Mouse (Mus musculus) heart, embryonic 15.5 days (tissue): Measurements from ENCODE around the gene Sec23ip. TPM values are rescaled to one million over a fixed set of nuclear protein-coding genes. Genes with fewer than 3 reads are reported as not detected.

ENCODE experiments used
- ATAC-seq: fragments of 200-750 bp; cut with Nextera tagmentation; replicated peaks from 2 replicates; pipeline ENCODE4 v1.8.0; 2017; ENCODE audit warnings: low read depth, moderate TSS enrichment; ENCODE audit not compliant: insufficient number of reproducible peaks, insufficient read depth, low FRiP score
- H3K27ac ChIP-seq: fragments of 300-500 bp; sonication (generic); 2 replicates; pipeline ENCODE4 v1.5.1; 2015; ENCODE audit warnings: mild to moderate bottlenecking, inconsistent platforms
- H3K27me3 ChIP-seq: fragments of 300-500 bp; sonication (generic); 2 replicates; pipeline ENCODE4 v1.6.1; 2015; ENCODE audit warnings: inconsistent platforms
- H3K36me3 ChIP-seq: fragments of 300-500 bp; sonication (generic); 2 replicates; pipeline ENCODE4 v1.6.1; 2015; ENCODE audit warnings: mild to moderate bottlenecking, inconsistent platforms
- H3K4me1 ChIP-seq: fragments of 300-500 bp; sonication (generic); replicated peaks from 2 replicates; pipeline ENCODE4 v1.6.1; 2015; ENCODE audit warnings: inconsistent platforms
- H3K4me2 ChIP-seq: fragments of 300-500 bp; sonication (generic); 2 replicates; pipeline ENCODE4 v1.6.1; 2015; ENCODE audit warnings: inconsistent platforms, mild to moderate bottlenecking, moderate library complexity
- H3K4me3 ChIP-seq: fragments of 300-500 bp; sonication (generic); 2 replicates; pipeline ENCODE4 v1.5.1; 2015; ENCODE audit warnings: mild to moderate bottlenecking, inconsistent platforms
- H3K9ac ChIP-seq: fragments of 300-500 bp; sonication (generic); 2 replicates; pipeline ENCODE4 v1.6.1; 2015; ENCODE audit warnings: mild to moderate bottlenecking, inconsistent platforms
- H3K9me3 ChIP-seq: fragments of 300-500 bp; sonication (generic); replicated peaks from 2 replicates; pipeline ENCODE4 v1.6.1; 2016; ENCODE audit warnings: inconsistent platforms
- WGBS: fragments of 180-500 bp; shearing (Covaris S2); methylation state at CpG from one replicate; pipeline ENCODE4 v1.1.7; 2015; ENCODE audit warnings: mixed read lengths; 5-methylcytosine and 5-hydroxymethylcytosine counted together
- polyA plus RNA-seq: library from polyadenylated mRNA; unstranded; fragments of >200 nt; fragmentation: Nextera tagmentation; extraction: Ambion mirVana; gene quantifications from 2 replicates; pipeline ENCODE4 v1.2.1, GENCODE M21; 2015

The Sec23ip gene
- polyA plus RNA-seq, 1 experiment from 2014 or later = 25.5 TPM

GRCm38 (mm10) chr7:128739116-128739461, 5.7 kb upstream of the Sec23ip start:
- Histone ChIP-seq H3K9me3 (no peaks in the 10 kb centered on the region), H3K27ac (no peak overlapping the region), H3K36me3 (no peaks in the 10 kb centered on the region), H3K9ac (peak overlapping the region; percentile 99), H3K4me1 (peaks cover 23% of the 10 kb centered on the region), H3K27me3 (no peaks in the 10 kb centered on the region), H3K4me2 (peak overlapping the region; percentile 88), H3K4me3 (peak overlapping the region; percentile 94)
- WGBS = 2% methylated on average over 15 of the region's 15 CpGs
- no peak for ATAC-seq

DNA sequence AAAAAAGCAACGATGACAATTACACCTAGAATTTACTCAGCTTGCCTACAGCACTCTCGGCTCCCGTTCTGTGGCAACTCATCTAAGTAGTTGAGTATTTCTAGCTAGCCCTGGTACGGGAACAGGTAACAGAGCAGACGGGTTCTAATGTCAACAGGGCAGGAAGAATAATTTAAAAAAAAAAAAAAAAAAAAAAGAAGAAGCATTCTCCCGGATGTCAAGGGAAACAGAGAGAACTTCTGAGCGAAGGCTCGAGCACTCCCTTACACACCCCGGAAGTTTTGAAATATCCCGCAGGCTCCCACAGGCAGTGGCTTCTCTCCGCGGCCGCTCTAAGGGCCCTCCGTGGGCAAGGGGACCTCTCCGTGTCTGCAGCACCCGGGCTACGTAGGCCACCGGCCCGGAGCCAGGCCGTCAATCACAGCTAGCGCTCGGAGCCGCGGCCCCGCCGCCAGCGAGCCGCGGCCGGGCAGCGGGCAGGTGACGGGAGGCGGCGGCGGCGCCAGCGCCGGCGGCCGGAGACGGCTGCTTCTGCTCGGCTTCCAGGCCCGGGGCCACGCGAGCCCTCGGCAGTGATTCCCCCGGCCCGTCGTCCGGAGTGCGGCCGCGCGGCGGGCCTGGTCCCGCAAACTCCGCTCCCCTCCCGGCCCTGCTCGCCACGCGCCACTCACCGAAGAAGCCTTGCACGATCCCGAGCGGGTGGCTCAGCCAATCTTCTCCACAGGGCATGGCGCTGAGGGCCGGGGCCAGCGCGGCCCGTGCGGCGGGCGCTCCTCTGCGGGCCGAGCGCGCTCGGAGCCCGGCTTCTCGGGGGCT, 5.1 kb upstream of the Sec23ip start:
- H3K4me2 ChIP-seq = peak overlapping the region; percentile 88
- under 1% methylated on average over 80 of the region's 80 CpGs for WGBS
- ATAC-seq = peak; percentile 60

DNA sequence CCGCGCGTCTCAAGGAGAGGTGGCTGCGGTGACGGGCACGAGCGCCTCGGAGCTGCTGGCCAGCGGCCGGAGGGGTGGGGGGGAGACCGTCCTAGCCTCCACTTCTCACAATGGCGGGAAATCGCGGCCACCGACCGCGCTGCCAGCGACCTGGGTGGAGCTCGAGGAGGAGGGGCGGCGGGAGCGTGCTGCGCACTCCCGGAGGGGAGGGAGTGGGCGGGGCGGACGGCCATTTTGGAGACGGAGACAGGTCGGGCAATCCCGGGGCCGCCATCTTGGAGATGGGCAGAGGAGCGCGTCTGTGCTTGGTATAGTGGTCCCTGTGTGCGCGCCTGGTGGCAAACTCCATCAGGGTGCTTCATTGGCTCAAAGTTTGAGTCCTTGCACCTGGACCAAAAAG, 4.4 kb upstream of the Sec23ip start, which contains the start of gene Mcmbp:
Mcmbp (minus strand) TSS at position 162 of the 400 bp plus-strand sequence.
- no peaks in the 10 kb centered on the region for H3K36me3 ChIP-seq
- peak within 1 kb of the TSS; percentile 99 for H3K9ac ChIP-seq
- under 1% methylated on average over 35 of the region's 35 CpGs for WGBS
- H3K9me3 ChIP-seq = no peaks in the 10 kb centered on the region
- H3K4me3 ChIP-seq = peak within 1 kb of the TSS; percentile 94
- peak; percentile 89 for ATAC-seq
- peak within 1 kb of the TSS; percentile 84 for H3K27ac ChIP-seq
- peaks cover 26% of the 10 kb centered on the region for H3K4me1 ChIP-seq
- H3K4me2 ChIP-seq = peak within 1 kb of the TSS; percentile 88
- H3K27me3 ChIP-seq = no peaks in the 10 kb centered on the region

More for the DNA sequence above, 5.1 kb upstream of the Sec23ip start:
- H3K9me3 ChIP-seq = no peaks in the 10 kb centered on the region
- peaks cover 26% of the 10 kb centered on the region for H3K4me1 ChIP-seq
- peak overlapping the region; percentile 84 for H3K27ac ChIP-seq
- no peaks in the 10 kb centered on the region for H3K36me3 ChIP-seq
- no peaks in the 10 kb centered on the region for H3K27me3 ChIP-seq
- H3K4me3 ChIP-seq = peak overlapping the region; percentile 94
- H3K9ac ChIP-seq = peak overlapping the region; percentile 99

GRCm38 (mm10) chr7:128743898-128744297, 845 bp upstream of the Sec23ip start:
- no peaks in the 10 kb centered on the region for H3K27me3 ChIP-seq
- peak overlapping the region; percentile 73 for H3K4me2 ChIP-seq
- H3K27ac ChIP-seq = no peak overlapping the region
- ATAC-seq = no peak
- H3K36me3 ChIP-seq = no peaks in the 10 kb centered on the region
- WGBS = 55% methylated on average over 2 of the region's 2 CpGs
- peak overlapping the region; percentile 94 for H3K4me3 ChIP-seq
- H3K4me1 ChIP-seq = peaks cover 44% of the 10 kb centered on the region
- no peak overlapping the region for H3K9ac ChIP-seq
- no peaks in the 10 kb centered on the region for H3K9me3 ChIP-seq

DNA sequence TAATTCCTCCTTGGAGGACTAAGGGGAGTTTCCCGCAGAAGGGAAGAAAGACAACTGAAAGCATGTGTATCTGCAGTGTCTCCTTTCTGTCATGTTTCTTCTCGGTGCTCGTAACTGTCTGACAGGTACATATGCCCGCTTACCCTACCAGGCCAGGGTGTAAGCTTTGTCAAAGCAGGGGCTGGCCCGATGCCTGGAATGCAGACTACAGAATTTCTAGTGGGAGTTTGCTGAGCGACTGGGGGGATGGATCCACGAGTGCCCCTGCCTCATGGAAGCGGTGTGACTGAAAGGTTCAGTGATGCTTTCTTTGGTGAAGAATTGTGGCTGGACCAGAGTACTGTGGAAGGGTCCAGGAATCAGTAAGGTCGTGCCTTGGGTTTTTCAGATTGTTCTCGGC, 1.4 kb downstream of the Sec23ip start:
- Histone ChIP-seq H3K9me3 (no peaks in the 10 kb centered on the region), H3K4me1 (peaks cover 48% of the 10 kb centered on the region), H3K27ac (no peak overlapping the region), H3K4me3 (peak overlapping the region; percentile 94), H3K4me2 (peak overlapping the region; percentile 73), H3K36me3 (peaks cover 9% of the 10 kb centered on the region), H3K9ac (0 out of 2 replicates have a peak overlapping the region, but pooled peaks have one; percentile 91), H3K27me3 (no peaks in the 10 kb centered on the region)
- WGBS = 58% methylated on average over 10 of the region's 10 CpGs
- no peak for ATAC-seq

- ATAC-seq = peak; percentile 72
These were observed 4.0 kb downstream of the Sec23ip start for GRCm38 (mm10) chr7:128748758-128749157.

DNA sequence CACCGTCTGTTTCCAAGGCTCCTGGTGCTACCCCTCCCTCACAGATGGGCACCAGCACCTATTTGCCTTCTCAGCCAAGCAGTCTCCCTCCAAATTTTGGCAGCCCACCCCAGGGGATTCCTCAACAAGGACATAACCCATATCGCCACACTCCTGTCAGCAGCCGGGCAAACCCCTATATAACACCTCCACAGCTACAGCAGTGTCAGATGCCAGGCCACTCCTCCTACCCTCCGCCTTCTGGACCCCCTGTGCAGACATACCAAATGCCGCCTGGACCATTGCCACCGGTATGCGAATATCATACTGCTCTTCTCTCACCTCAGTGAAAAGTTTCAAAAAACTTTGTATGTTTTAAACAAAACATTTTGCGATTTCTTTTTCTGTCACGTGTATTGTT, 5.6 kb downstream of the Sec23ip start:
- H3K4me1 ChIP-seq = peaks cover 44% of the 10 kb centered on the region
- no peak overlapping the region for H3K4me2 ChIP-seq
- no peaks in the 10 kb centered on the region for H3K9me3 ChIP-seq
- H3K36me3 ChIP-seq = peaks cover 44% of the 10 kb centered on the region
- H3K9ac ChIP-seq = no peak overlapping the region
- no peak overlapping the region for H3K27ac ChIP-seq
- WGBS = 67% methylated on average over 9 of the region's 9 CpGs
- ATAC-seq = no peak
- no peak overlapping the region for H3K4me3 ChIP-seq
- H3K27me3 ChIP-seq = no peaks in the 10 kb centered on the region

More at GRCm38 (mm10) chr7:128748758-128749157, 4.0 kb downstream of the Sec23ip start:
- Histone ChIP-seq H3K9me3 (no peaks in the 10 kb centered on the region), H3K9ac (no peak overlapping the region), H3K4me1 (peaks cover 48% of the 10 kb centered on the region), H3K4me2 (peak overlapping the region; percentile 39), H3K4me3 (no peak overlapping the region), H3K36me3 (peaks cover 28% of the 10 kb centered on the region), H3K27ac (peak overlapping the region; percentile 59), H3K27me3 (no peaks in the 10 kb centered on the region)
- 8% methylated on average over 3 of the region's 3 CpGs for whole genome bisulfite sequencing

GRCm38 (mm10) chr7:128752012-128752411, 7.3 kb downstream of the Sec23ip start:
- peaks cover 31% of the 10 kb centered on the region for H3K4me1 ChIP-seq
- peaks cover 56% of the 10 kb centered on the region for H3K36me3 ChIP-seq
- no peak overlapping the region for H3K4me3 ChIP-seq
- WGBS = 84% methylated on average over 4 of the region's 4 CpGs
- ATAC-seq = no peak
- H3K9ac ChIP-seq = no peak overlapping the region
- H3K27me3 ChIP-seq = no peaks in the 10 kb centered on the region
- H3K4me2 ChIP-seq = no peak overlapping the region
- no peak overlapping the region for H3K27ac ChIP-seq
- H3K9me3 ChIP-seq = no peaks in the 10 kb centered on the region

GRCm38 (mm10) chr7:128755396-128755795, 10.7 kb downstream of the Sec23ip start:
- ATAC-seq = no peak
- no peak overlapping the region for H3K4me3 ChIP-seq
- H3K9ac ChIP-seq = no peak overlapping the region
- H3K36me3 ChIP-seq = peaks cover 84% of the 10 kb centered on the region
- H3K27me3 ChIP-seq = no peaks in the 10 kb centered on the region
- H3K4me2 ChIP-seq = no peak overlapping the region
- WGBS = 95% methylated on average over 1 of the region's 1 CpGs
- H3K9me3 ChIP-seq = no peaks in the 10 kb centered on the region
- peaks cover 2% of the 10 kb centered on the region; the same call in 1 of the 2 replicates for H3K4me1 ChIP-seq
- H3K27ac ChIP-seq = no peak overlapping the region

- Histone ChIP-seq H3K27ac (no peak overlapping the region), H3K9ac (no peak overlapping the region), H3K4me2 (no peak overlapping the region), H3K4me1 (no peaks in the 10 kb centered on the region), H3K27me3 (no peaks in the 10 kb centered on the region), H3K4me3 (no peak overlapping the region), H3K36me3 (peaks cover 90% of the 10 kb centered on the region), H3K9me3 (no peaks in the 10 kb centered on the region)
- 90% methylated on average over 4 of the region's 4 CpGs for WGBS
- no peak for ATAC-seq
These were observed 14.2 kb downstream of the Sec23ip start for GRCm38 (mm10) chr7:128758948-128759347.

DNA sequence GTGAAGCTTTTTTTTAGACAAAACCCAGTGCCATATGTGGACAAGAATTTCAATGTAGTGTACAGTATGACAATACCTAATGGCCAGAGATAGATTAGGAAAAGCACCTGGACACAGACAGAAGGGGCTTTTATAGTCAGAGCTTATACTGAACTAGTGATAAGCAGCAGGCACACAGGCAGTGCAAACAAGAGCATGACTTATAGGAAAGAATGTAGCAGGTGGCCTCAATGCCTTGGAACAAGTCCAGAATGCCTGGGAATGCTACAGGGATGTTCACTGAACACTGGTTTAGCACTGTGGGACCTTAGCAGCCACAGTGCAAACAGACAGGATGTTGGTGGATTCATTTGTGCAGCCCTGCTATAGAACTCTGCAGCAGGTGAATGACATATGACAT, 22.0 kb downstream of the Sec23ip start:
- peak overlapping the region; percentile 63; the same call in 1 of the 2 replicates for H3K27ac ChIP-seq
- ATAC-seq = peak; percentile 47; the same call in 1 of the 2 replicates

GRCm38 (mm10) chr7:128777201-128777600, 32.5 kb downstream of the Sec23ip start:
- H3K4me3 ChIP-seq = no peak overlapping the region
- H3K36me3 ChIP-seq = peaks cover 88% of the 10 kb centered on the region
- no peaks in the 10 kb centered on the region for H3K27me3 ChIP-seq
- 74% methylated on average over 6 of the region's 6 CpGs for WGBS
- H3K9me3 ChIP-seq = no peaks in the 10 kb centered on the region
- ATAC-seq = no peak
- H3K4me1 ChIP-seq = no peaks in the 10 kb centered on the region
- H3K27ac ChIP-seq = no peak overlapping the region
- H3K9ac ChIP-seq = no peak overlapping the region
- no peak overlapping the region for H3K4me2 ChIP-seq

More for the DNA sequence above, 22.0 kb downstream of the Sec23ip start:
- H3K9me3 ChIP-seq = no peaks in the 10 kb centered on the region
- no peak overlapping the region for H3K4me2 ChIP-seq
- no peaks in the 10 kb centered on the region for H3K27me3 ChIP-seq
- H3K36me3 ChIP-seq = peaks cover 76% of the 10 kb centered on the region
- peaks cover 4% of the 10 kb centered on the region; the same call in 1 of the 2 replicates for H3K4me1 ChIP-seq
- no peak overlapping the region for H3K4me3 ChIP-seq
- no peak overlapping the region for H3K9ac ChIP-seq
